Mouse (Mus musculus) bone marrow macrophage, adult 2 months (primary cell): ENCODE measurements around the gene Il17c.

Experiments
- CTCF ChIP-seq: IDR thresholded peaks from 2 replicates; pipeline ENCODE4 v1.5.1; 2012; ENCODE audit warnings: low read depth, mild to moderate bottlenecking, low read length, moderate library complexity
- POLR2A ChIP-seq: IDR thresholded peaks from 2 replicates; pipeline ENCODE4 v1.6.1; 2012; ENCODE audit warnings: mild to moderate bottlenecking, low read depth, low read length, borderline replicate concordance

GRCm38 (mm10) chr8:122469965-122470364, 48.1 kb downstream of the Il17c start:
- TF ChIP-seq CTCF, result no peak
- no peak for TF ChIP-seq POLR2A
